Mouse (Mus musculus) spleen, postnatal 10 days (tissue): ENCODE data around the gene Tmem222.
A peak's percentile ranks its signal among the peaks of the same experiment; 100 is the strongest.

Source experiments
- DNase-seq, 2 experiments: peaks; one replicate each; pipeline ENCODE4 v3.0.0; 2021 to 2022; ENCODE audit warnings: low spot score in 2 of 2

Tmem222 gene

GRCm38 (mm10) chr4:133277104-133278026 lies at the start of gene Tmem222:
Tmem222 (minus strand) TSS chr4:133277792.
- DNase-seq: peak; percentile 94 to 96

GRCm38 (mm10) chr4:133319667-133320066 lies 42.1 kb upstream of the Tmem222 start:
- no peak for DNase-seq

GRCm38 (mm10) chr4:133315991-133316390 lies 38.4 kb upstream of the Tmem222 start:
- DNase-seq: no peak

GRCm38 (mm10) chr4:133314896-133315295 lies 37.3 kb upstream of the Tmem222 start:
- DNase-seq: no peak

- DNase-seq: peak; percentile 90 to 92
Measured at GRCm38 (mm10) chr4:133309948-133310347, 32.4 kb upstream of the Tmem222 start.

GRCm38 (mm10) chr4:133307331-133307730 lies 29.7 kb upstream of the Tmem222 start:
- peak; percentile 48 to 73 for DNase-seq

- no peak for DNase-seq
Measured at GRCm38 (mm10) chr4:133305825-133306224, 28.2 kb upstream of the Tmem222 start.

GRCm38 (mm10) chr4:133304770-133305169 lies 27.2 kb upstream of the Tmem222 start:
- no peak for DNase-seq

GRCm38 (mm10) chr4:133302668-133303067 lies 25.1 kb upstream of the Tmem222 start:
- DNase-seq: no peak

- DNase-seq: peak; percentile 74 to 83
Measured at GRCm38 (mm10) chr4:133301802-133302201, 24.2 kb upstream of the Tmem222 start.

GRCm38 (mm10) chr4:133300421-133300820 lies 22.8 kb upstream of the Tmem222 start:
- no peak for DNase-seq

GRCm38 (mm10) chr4:133299701-133300100 lies 22.1 kb upstream of the Tmem222 start:
- no peak for DNase-seq

- DNase-seq: no peak
Measured at GRCm38 (mm10) chr4:133298516-133299365, 21.1 kb upstream of the Tmem222 start.

- DNase-seq: peak; percentile 68 to 82
Measured at GRCm38 (mm10) chr4:133297801-133298238, 20.2 kb upstream of the Tmem222 start.

GRCm38 (mm10) chr4:133297360-133297759 lies 19.8 kb upstream of the Tmem222 start:
- DNase-seq: no peak

GRCm38 (mm10) chr4:133294084-133294483 lies 16.5 kb upstream of the Tmem222 start:
- DNase-seq: no peak

- no peak for DNase-seq
Measured at GRCm38 (mm10) chr4:133292901-133293843, 15.6 kb upstream of the Tmem222 start.

GRCm38 (mm10) chr4:133292405-133292804 lies 14.8 kb upstream of the Tmem222 start:
- no peak for DNase-seq

- no peak for DNase-seq
Measured at GRCm38 (mm10) chr4:133291255-133291654, 13.7 kb upstream of the Tmem222 start.

- DNase-seq: no peak
Measured at GRCm38 (mm10) chr4:133286476-133287077, 9.0 kb upstream of the Tmem222 start.

- DNase-seq: peak in 1 of 2 experiments; percentile 77
Measured at GRCm38 (mm10) chr4:133285950-133286349, 8.4 kb upstream of the Tmem222 start.
